Mouse (Mus musculus) forebrain, embryonic 13.5 days (tissue): ENCODE measurements around the gene Gm17349. TPM values are rescaled to one million over a fixed set of nuclear protein-coding genes. Genes with fewer than 3 reads are reported as not detected.

Experiments
- ATAC-seq: fragments of 200-750 bp; cut with Nextera tagmentation; 2 replicates; pipeline ENCODE4 v1.8.0; 2017
- H3K27ac ChIP-seq: fragments of 300-500 bp; sonication (generic); 2 replicates; pipeline ENCODE4 v1.5.1; 2015; ENCODE audit warnings: inconsistent platforms, mild to moderate bottlenecking, moderate library complexity
- H3K27me3 ChIP-seq: fragments of 300-500 bp; sonication (generic); 2 replicates; pipeline ENCODE4 v1.6.1; 2015; ENCODE audit warnings: mild to moderate bottlenecking, inconsistent platforms
- H3K36me3 ChIP-seq: fragments of 300-500 bp; sonication (generic); 2 replicates; pipeline ENCODE4 v1.6.1; 2015; ENCODE audit warnings: mild to moderate bottlenecking, inconsistent platforms; ENCODE audit not compliant: poor library complexity, severe bottlenecking
- H3K4me1 ChIP-seq: fragments of 300-500 bp; sonication (generic); 2 replicates; pipeline ENCODE4 v1.6.1; 2015; ENCODE audit warnings: inconsistent platforms
- H3K4me2 ChIP-seq: fragments of 300-500 bp; sonication (generic); 2 replicates; pipeline ENCODE4 v1.6.1; 2015; ENCODE audit warnings: inconsistent platforms, mild to moderate bottlenecking, moderate library complexity
- H3K4me3 ChIP-seq: fragments of 300-500 bp; sonication (generic); 2 replicates; pipeline ENCODE4 v1.5.1; 2015; ENCODE audit warnings: mild to moderate bottlenecking, inconsistent platforms
- H3K9ac ChIP-seq: fragments of 300-500 bp; sonication (generic); 2 replicates; pipeline ENCODE4 v1.6.1; 2015; ENCODE audit warnings: mild to moderate bottlenecking, inconsistent platforms
- H3K9me3 ChIP-seq: fragments of 300-500 bp; sonication (generic); replicated peaks from 2 replicates; pipeline ENCODE4 v1.6.1; 2016; ENCODE audit warnings: inconsistent platforms
- WGBS: fragments of 180-500 bp; shearing (Covaris S2); methylation state at CpG from one replicate; pipeline ENCODE4 v1.1.7; 2015; 5-methylcytosine and 5-hydroxymethylcytosine counted together
- polyA plus RNA-seq: library from polyadenylated mRNA; unstranded; fragments of >200 nt; fragmentation: Nextera tagmentation; extraction: Ambion mirVana; gene quantifications from 2 replicates; pipeline ENCODE4 v1.2.1, GENCODE M21; 2015

Gene Gm17349
- polyA plus RNA-seq, 1 experiment from 2014 or later, result not detected

- Histone ChIP-seq H3K27me3 (no peaks in the 10 kb centered on the region), H3K4me2 (no peak overlapping the region), H3K27ac (no peak overlapping the region), H3K4me3 (no peak overlapping the region), H3K9ac (no peak overlapping the region), H3K4me1 (no peaks in the 10 kb centered on the region; the same call in 1 of the 2 replicates), H3K9me3 (0 out of 2 replicates have a peak, but pooled peaks cover 2% of the 10 kb centered on the region), H3K36me3 (0 out of 2 replicates have a peak, but pooled peaks cover 9% of the 10 kb centered on the region)
- no peak for ATAC-seq
- WGBS, result 95% methylated on average over 5 of the region's 5 CpGs
Measured at GRCm38 (mm10) chr15:99684156-99684555, 21.1 kb downstream of the Gm17349 start.

DNA sequence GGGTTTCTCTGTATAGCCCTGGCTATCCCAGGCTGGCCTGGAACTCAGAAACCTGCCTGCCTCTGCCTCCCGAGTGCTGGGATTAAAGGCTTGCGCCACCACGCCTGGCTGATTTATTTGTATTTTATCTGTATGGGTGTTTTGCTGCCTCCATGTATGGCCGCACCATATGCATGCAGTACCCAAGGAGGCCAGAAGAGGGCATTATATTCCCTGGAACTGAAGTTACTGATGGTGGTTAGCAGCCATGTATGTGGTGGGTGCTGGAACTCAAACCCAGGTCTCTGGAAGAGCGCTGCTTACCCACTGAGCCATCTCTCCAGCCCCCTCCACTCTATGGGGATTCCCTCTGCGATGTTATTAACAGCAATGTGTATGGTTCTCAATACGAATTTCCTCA, 22.4 kb downstream of the Gm17349 start:
- peaks cover 8% of the 10 kb centered on the region for H3K4me1 ChIP-seq
- WGBS, result 93% methylated on average over 7 of the region's 7 CpGs

GRCm38 (mm10) chr15:99679008-99679407, 26.3 kb downstream of the Gm17349 start:
- ATAC-seq, result no peak
- peaks cover 26% of the 10 kb centered on the region for H3K4me1 ChIP-seq
- no peak overlapping the region for H3K4me3 ChIP-seq
- no peak overlapping the region for H3K4me2 ChIP-seq
- 70% methylated on average over 7 of the region's 7 CpGs for WGBS
- 0 out of 2 replicates have a peak, but pooled peaks cover 2% of the 10 kb centered on the region for H3K9me3 ChIP-seq
- 0 out of 2 replicates have a peak, but pooled peaks cover 4% of the 10 kb centered on the region for H3K27me3 ChIP-seq
- no peak overlapping the region for H3K27ac ChIP-seq
- no peak overlapping the region for H3K9ac ChIP-seq
- H3K36me3 ChIP-seq, result 0 out of 2 replicates have a peak, but pooled peaks cover 2% of the 10 kb centered on the region

More for the DNA sequence above, 22.4 kb downstream of the Gm17349 start:
- H3K4me3 ChIP-seq, result no peak overlapping the region
- ATAC-seq, result no peak
- H3K9me3 ChIP-seq, result 0 out of 2 replicates have a peak, but pooled peaks cover 2% of the 10 kb centered on the region
- no peak overlapping the region for H3K4me2 ChIP-seq
- no peak overlapping the region for H3K9ac ChIP-seq
- 0 out of 2 replicates have a peak, but pooled peaks cover 4% of the 10 kb centered on the region for H3K27me3 ChIP-seq
- 0 out of 2 replicates have a peak, but pooled peaks cover 9% of the 10 kb centered on the region for H3K36me3 ChIP-seq
- H3K27ac ChIP-seq, result no peak overlapping the region

DNA sequence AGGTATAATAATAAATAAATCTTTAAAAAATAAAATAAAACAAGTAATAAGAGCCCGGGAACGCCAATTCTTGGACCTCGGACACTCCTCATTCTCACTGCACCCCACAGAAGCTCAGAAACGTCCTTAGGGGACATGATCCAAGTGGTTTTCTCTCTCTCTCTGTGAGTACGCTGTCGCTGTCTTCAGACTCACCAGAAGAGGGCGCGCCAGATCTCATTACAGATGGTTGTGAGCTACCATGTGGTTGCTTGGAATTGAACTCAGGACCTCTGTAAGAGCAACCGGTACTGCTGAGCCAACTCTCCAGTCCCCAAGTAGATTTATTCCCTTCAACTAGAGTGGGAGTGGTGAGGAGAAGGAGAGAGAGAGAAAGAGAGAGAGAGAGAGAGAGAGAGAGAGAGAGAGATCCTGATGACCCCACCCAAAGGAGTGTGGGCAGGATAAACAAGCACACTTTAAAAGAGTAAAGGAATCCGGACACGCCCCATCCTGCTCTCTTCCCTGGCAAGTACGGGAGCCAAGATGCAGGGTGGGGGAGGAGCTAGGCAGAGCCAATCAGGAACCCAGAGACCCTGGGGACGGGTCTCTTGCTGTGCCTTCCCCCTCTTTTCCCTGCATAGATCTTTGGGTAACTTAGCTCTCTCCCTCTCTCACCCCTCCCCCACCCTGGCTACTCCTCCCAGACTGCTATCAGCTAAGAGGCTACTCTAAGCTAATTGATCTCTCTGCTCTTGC, 27.1 kb downstream of the Gm17349 start:
- no peak overlapping the region for H3K9ac ChIP-seq
- 0 out of 2 replicates have a peak, but pooled peaks cover 2% of the 10 kb centered on the region for H3K9me3 ChIP-seq
- H3K27me3 ChIP-seq, result peaks cover 7% of the 10 kb centered on the region; the same call in 1 of the 2 replicates
- no peaks in the 10 kb centered on the region for H3K36me3 ChIP-seq
- H3K4me2 ChIP-seq, result no peak overlapping the region
- H3K4me3 ChIP-seq, result no peak overlapping the region
- 0 out of 2 replicates have a peak, but pooled peaks have one; percentile 27 for ATAC-seq
- WGBS, result 15% methylated on average over 13 of the region's 13 CpGs
- no peak overlapping the region for H3K27ac ChIP-seq
- H3K4me1 ChIP-seq, result peaks cover 26% of the 10 kb centered on the region

GRCm38 (mm10) chr15:99677089-99677488, 28.2 kb downstream of the Gm17349 start:
- H3K27me3 ChIP-seq, result peaks cover 17% of the 10 kb centered on the region
- H3K9ac ChIP-seq, result no peak overlapping the region
- H3K9me3 ChIP-seq, result no peaks in the 10 kb centered on the region
- no peaks in the 10 kb centered on the region for H3K36me3 ChIP-seq
- peaks cover 30% of the 10 kb centered on the region for H3K4me1 ChIP-seq
- peak overlapping the region; percentile 73 for H3K27ac ChIP-seq
- H3K4me3 ChIP-seq, result no peak overlapping the region
- peak; percentile 76 for ATAC-seq
- WGBS, result 22% methylated on average over 8 of the region's 8 CpGs
- peak overlapping the region; percentile 19; the same call in 1 of the 2 replicates for H3K4me2 ChIP-seq

GRCm38 (mm10) chr15:99674866-99675265, 30.4 kb downstream of the Gm17349 start:
- Histone ChIP-seq H3K9ac (no peak overlapping the region), H3K4me1 (peaks cover 42% of the 10 kb centered on the region), H3K4me2 (no peak overlapping the region), H3K27me3 (peaks cover 27% of the 10 kb centered on the region), H3K36me3 (no peaks in the 10 kb centered on the region), H3K27ac (no peak overlapping the region), H3K4me3 (no peak overlapping the region), H3K9me3 (no peaks in the 10 kb centered on the region)
- ATAC-seq, result no peak
- 81% methylated on average over 3 of the region's 3 CpGs for WGBS

DNA sequence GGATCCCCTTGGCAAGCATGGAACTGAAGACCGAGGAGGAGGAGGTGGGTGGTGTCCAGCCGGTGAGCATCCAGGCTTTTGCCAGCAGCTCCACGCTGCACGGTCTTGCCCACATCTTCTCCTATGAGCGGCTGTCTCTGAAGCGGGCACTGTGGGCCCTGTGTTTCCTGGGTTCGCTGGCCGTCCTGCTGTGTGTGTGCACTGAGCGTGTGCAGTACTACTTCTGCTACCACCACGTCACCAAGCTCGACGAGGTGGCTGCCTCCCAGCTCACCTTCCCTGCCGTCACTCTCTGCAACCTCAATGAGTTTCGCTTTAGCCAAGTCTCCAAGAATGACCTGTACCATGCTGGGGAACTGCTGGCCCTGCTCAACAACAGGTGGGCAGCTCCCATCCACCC, 33.5 kb downstream of the Gm17349 start:
- 76% methylated on average over 14 of the region's 14 CpGs for WGBS
- Histone ChIP-seq H3K4me1 (peaks cover 42% of the 10 kb centered on the region), H3K4me3 (peak overlapping the region; percentile 73), H3K27me3 (peaks cover 27% of the 10 kb centered on the region), H3K36me3 (no peaks in the 10 kb centered on the region), H3K9ac (no peak overlapping the region), H3K4me2 (peak overlapping the region; percentile 91), H3K27ac (no peak overlapping the region), H3K9me3 (no peaks in the 10 kb centered on the region)
- no peak for ATAC-seq

GRCm38 (mm10) chr15:99670964-99671670, 34.2 kb downstream of the Gm17349 start:
- no peaks in the 10 kb centered on the region for H3K36me3 ChIP-seq
- peak overlapping the region; percentile 88 for H3K9ac ChIP-seq
- H3K4me2 ChIP-seq, result peak overlapping the region; percentile 91
- WGBS, result 19% methylated on average over 9 of the region's 17 CpGs
- H3K9me3 ChIP-seq, result no peaks in the 10 kb centered on the region
- peaks cover 43% of the 10 kb centered on the region for H3K4me1 ChIP-seq
- ATAC-seq, result peak; percentile 26; the same call in 1 of the 2 replicates
- peak overlapping the region; percentile 78 for H3K27ac ChIP-seq
- peaks cover 33% of the 10 kb centered on the region for H3K27me3 ChIP-seq
- H3K4me3 ChIP-seq, result peak overlapping the region; percentile 73

GRCm38 (mm10) chr15:99670154-99670821, 35.0 kb downstream of the Gm17349 start, which contains the start of gene Asic1:
Gene Asic1 (plus strand): TSS chr15:99670368.
- under 1% methylated on average over 62 of the region's 74 CpGs for WGBS
- peaks cover 47% of the 10 kb centered on the region for H3K4me1 ChIP-seq
- peak; percentile 67 for ATAC-seq
- peak within 1 kb of the TSS; percentile 91 for H3K4me2 ChIP-seq
- peak within 1 kb of the TSS; percentile 88 for H3K9ac ChIP-seq
- H3K27me3 ChIP-seq, result peaks cover 41% of the 10 kb centered on the region
- H3K36me3 ChIP-seq, result no peaks in the 10 kb centered on the region
- H3K4me3 ChIP-seq, result peak within 1 kb of the TSS; percentile 73
- H3K9me3 ChIP-seq, result no peaks in the 10 kb centered on the region
- peak within 1 kb of the TSS; percentile 78 for H3K27ac ChIP-seq

- peaks cover 44% of the 10 kb centered on the region for H3K27me3 ChIP-seq
- H3K9ac ChIP-seq, result peak overlapping the region; percentile 88; the same call in 1 of the 2 replicates
- H3K4me2 ChIP-seq, result peak overlapping the region; percentile 91
- WGBS, result 0% methylated on average over 1 of the region's 1 CpGs
- H3K36me3 ChIP-seq, result no peaks in the 10 kb centered on the region
- peak overlapping the region; percentile 78 for H3K27ac ChIP-seq
- peaks cover 56% of the 10 kb centered on the region for H3K4me1 ChIP-seq
- H3K9me3 ChIP-seq, result no peaks in the 10 kb centered on the region
- 0 out of 2 replicates have a peak, but pooled peaks have one; percentile 13 for ATAC-seq
- peak overlapping the region; percentile 73 for H3K4me3 ChIP-seq
Measured at GRCm38 (mm10) chr15:99669392-99669791, 35.9 kb downstream of the Gm17349 start.

GRCm38 (mm10) chr15:99668881-99669280, 36.4 kb downstream of the Gm17349 start:
- Histone ChIP-seq H3K9ac (no peak overlapping the region), H3K4me1 (peaks cover 61% of the 10 kb centered on the region), H3K4me2 (peak overlapping the region; percentile 91), H3K27me3 (peaks cover 44% of the 10 kb centered on the region), H3K36me3 (no peaks in the 10 kb centered on the region), H3K27ac (peak overlapping the region; percentile 78), H3K4me3 (0 out of 2 replicates have a peak overlapping the region, but pooled peaks have one; percentile 73), H3K9me3 (no peaks in the 10 kb centered on the region)
- 0 out of 2 replicates have a peak, but pooled peaks have one; percentile 17 for ATAC-seq
- WGBS, result 1% methylated on average over 12 of the region's 12 CpGs
